Mouse (Mus musculus) spleen, adult 2 months (tissue): ENCODE measurements around the gene Dlgap4.

Experiments used
- CTCF ChIP-seq: fragments of 200-500 bp; IDR thresholded peaks from 2 replicates; pipeline ENCODE4 v1.5.1; 2011; ENCODE audit warnings: mild to moderate bottlenecking, inconsistent platforms; ENCODE audit not compliant: insufficient read depth, insufficient read length, insufficient replicate concordance; ENCODE audit errors: extremely low read depth
- POLR2A ChIP-seq: fragments of 200-500 bp; IDR thresholded peaks from 2 replicates; pipeline ENCODE4 v1.6.1; 2011; ENCODE audit warnings: low read depth, low read length, inconsistent platforms

DNA sequence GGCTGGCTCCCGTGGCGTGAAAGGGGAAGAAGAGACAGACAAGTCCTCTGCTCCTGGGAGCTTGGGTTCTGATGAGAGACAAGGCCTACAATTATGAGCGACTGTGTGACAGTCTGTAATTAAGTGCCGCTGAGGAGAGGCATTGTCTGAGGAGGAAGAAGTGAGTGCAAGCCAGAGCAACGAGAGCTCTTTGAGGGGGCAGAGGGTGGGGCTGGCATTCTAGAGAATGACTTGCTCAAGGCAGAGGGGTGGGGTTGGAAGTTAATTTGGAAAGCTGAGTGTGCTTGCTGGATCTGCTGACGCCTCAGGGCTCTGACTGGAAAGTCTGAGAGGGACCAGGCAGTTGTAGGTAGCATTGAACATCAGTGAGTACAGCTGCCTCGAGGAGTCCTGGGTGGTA is 112.8 kb downstream of the Dlgap4 start:
- no peak for TF ChIP-seq CTCF
- TF ChIP-seq POLR2A: no peak
